Mouse (Mus musculus) embryo, embryonic 11 days (tissue): Measurements from ENCODE around the gene Ccdc136.

ENCODE experiments used
- DNase-seq: peaks from one replicate; pipeline ENCODE4 v3.0.0-alpha.2; 2015

Gene Ccdc136

GRCm38 (mm10) chr6:29439789-29440188, 43.7 kb downstream of the Ccdc136 start:
- no peak for DNase-seq

GRCm38 (mm10) chr6:29444773-29445172, 48.7 kb downstream of the Ccdc136 start:
- peak; percentile 39 for DNase-seq

- DNase-seq = no peak
Observed at GRCm38 (mm10) chr6:29445354-29445753, 49.2 kb downstream of the Ccdc136 start.

GRCm38 (mm10) chr6:29449858-29450257, 53.7 kb downstream of the Ccdc136 start:
- no peak for DNase-seq

- no peak for DNase-seq
Observed at GRCm38 (mm10) chr6:29450667-29451066, 54.6 kb downstream of the Ccdc136 start.

- DNase-seq = no peak
Observed at GRCm38 (mm10) chr6:29461502-29461901, 65.4 kb downstream of the Ccdc136 start.

- no peak for DNase-seq
Observed at GRCm38 (mm10) chr6:29463388-29463787, 67.3 kb downstream of the Ccdc136 start.

GRCm38 (mm10) chr6:29467583-29468354, 71.7 kb downstream of the Ccdc136 start, which contains the start of gene Atp6v1f:
TSS of gene Atp6v1f (plus strand) at chr6:29467718.
- peak; percentile 96 for DNase-seq

- DNase-seq = no peak
Observed at GRCm38 (mm10) chr6:29468851-29469250, 72.7 kb downstream of the Ccdc136 start.

- DNase-seq = no peak
Observed at GRCm38 (mm10) chr6:29471137-29471536, 75.0 kb downstream of the Ccdc136 start, which contains the start of gene Atp6v1fnb. TSS of gene Atp6v1fnb (plus strand) at chr6:29471437.

GRCm38 (mm10) chr6:29473941-29474691, 78.0 kb downstream of the Ccdc136 start:
- DNase-seq = peak; percentile 90

- DNase-seq = no peak
Observed at GRCm38 (mm10) chr6:29474736-29475135, 78.6 kb downstream of the Ccdc136 start.
